Mouse (Mus musculus) neural tube, embryonic 15.5 days (tissue): ENCODE results near the gene Ttll2. TPM values are rescaled to one million over a fixed set of nuclear protein-coding genes. Genes with fewer than 3 reads are reported as not detected.
"Not testable (repeated sequence)": the region's sequence is repeated elsewhere in the genome, so short reads cannot be mapped to it uniquely, and the experiment has no call there.

ENCODE experiments used
- ATAC-seq: fragments of 200-750 bp; cut with Nextera tagmentation; 2 replicates; pipeline ENCODE4 v1.8.0; 2017; ENCODE audit warnings: mild to moderate bottlenecking, moderate TSS enrichment, moderate library complexity; ENCODE audit not compliant: low FRiP score
- H3K27ac ChIP-seq: fragments of 300-500 bp; sonication (generic); replicated peaks from 2 replicates; pipeline ENCODE4 v1.5.1; 2015; ENCODE audit warnings: mild to moderate bottlenecking, inconsistent platforms
- H3K27me3 ChIP-seq: fragments of 300-500 bp; sonication (generic); replicated peaks from 2 replicates; pipeline ENCODE4 v1.6.1; 2015; ENCODE audit warnings: inconsistent platforms
- H3K36me3 ChIP-seq: fragments of 300-500 bp; sonication (generic); 2 replicates; pipeline ENCODE4 v1.6.1; 2015; ENCODE audit warnings: inconsistent platforms
- H3K4me1 ChIP-seq: fragments of 300-500 bp; sonication (generic); 2 replicates; pipeline ENCODE4 v1.6.1; 2015; ENCODE audit warnings: inconsistent platforms
- H3K4me2 ChIP-seq: fragments of 300-500 bp; sonication (generic); 2 replicates; pipeline ENCODE4 v1.6.1; 2015; ENCODE audit warnings: inconsistent platforms, mild to moderate bottlenecking, moderate library complexity
- H3K4me3 ChIP-seq: fragments of 300-500 bp; sonication (generic); replicated peaks from 2 replicates; pipeline ENCODE4 v1.5.1; 2015; ENCODE audit warnings: mild to moderate bottlenecking, inconsistent platforms
- H3K9ac ChIP-seq: fragments of 300-500 bp; sonication (generic); replicated peaks from 2 replicates; pipeline ENCODE4 v1.6.1; 2015; ENCODE audit warnings: mild to moderate bottlenecking, inconsistent platforms
- H3K9me3 ChIP-seq: fragments of 300-500 bp; sonication (generic); replicated peaks from 2 replicates; pipeline ENCODE4 v1.6.1; 2016; ENCODE audit warnings: inconsistent platforms
- WGBS: fragments of 180-500 bp; shearing (Covaris S2); methylation state at CpG from one replicate; pipeline ENCODE4 v1.1.7; 2015; ENCODE audit warnings: mixed read lengths; 5-methylcytosine and 5-hydroxymethylcytosine counted together
- polyA plus RNA-seq: library from polyadenylated mRNA; unstranded; fragments of >200 nt; fragmentation: Nextera tagmentation; extraction: Ambion mirVana; gene quantifications from 2 replicates; pipeline ENCODE4 v1.2.1, GENCODE M21; 2015

Gene Ttll2
- polyA plus RNA-seq, 1 experiment from 2014 or later: not detected

GRCm38 (mm10) chr17:7383167-7384143, 31.0 kb upstream of the Ttll2 start:
- H3K27ac ChIP-seq, H3K9ac ChIP-seq, H3K4me3 ChIP-seq, ATAC-seq, H3K27me3 ChIP-seq, H3K4me2 ChIP-seq, H3K36me3 ChIP-seq, H3K4me1 ChIP-seq, H3K9me3 ChIP-seq: not testable (repeated sequence)
- 67% methylated on average over 12 of the region's 13 CpGs for WGBS

DNA sequence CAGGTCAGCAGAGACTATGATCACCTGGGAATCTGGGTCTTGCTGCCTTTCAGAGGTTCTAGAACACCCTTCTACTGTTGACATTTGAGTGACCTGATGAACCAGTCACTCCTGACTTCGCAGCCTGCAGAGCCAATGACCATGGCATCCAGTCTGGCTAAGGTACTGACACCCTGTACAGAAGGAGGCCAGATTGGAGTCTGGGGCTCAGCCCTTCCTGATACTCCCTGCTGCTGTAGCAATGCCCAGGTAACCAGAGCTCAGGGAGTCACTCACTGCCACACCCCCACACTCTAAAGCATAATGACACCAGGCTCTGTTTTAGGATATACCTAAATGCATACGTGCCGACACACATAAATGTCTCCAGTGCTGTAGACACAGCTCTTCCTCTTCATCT, 30.2 kb upstream of the Ttll2 start:
- H3K27ac ChIP-seq, H3K27me3 ChIP-seq, H3K9ac ChIP-seq, H3K4me2 ChIP-seq, H3K4me1 ChIP-seq, H3K36me3 ChIP-seq, H3K4me3 ChIP-seq, ATAC-seq, H3K9me3 ChIP-seq: not testable (repeated sequence)
- 89% methylated on average over 1 of the region's 3 CpGs for WGBS

- H3K36me3 ChIP-seq, H3K4me3 ChIP-seq, H3K9ac ChIP-seq, H3K27me3 ChIP-seq, ATAC-seq, H3K9me3 ChIP-seq, H3K27ac ChIP-seq, H3K4me1 ChIP-seq, H3K4me2 ChIP-seq: not testable (repeated sequence)
- WGBS: 15% methylated on average over 2 of the region's 3 CpGs
Observed at GRCm38 (mm10) chr17:7377907-7378306, 25.4 kb upstream of the Ttll2 start.

GRCm38 (mm10) chr17:7376951-7377700, 24.6 kb upstream of the Ttll2 start:
- 83% methylated on average over 1 of the region's 3 CpGs for WGBS
- H3K9ac ChIP-seq, H3K27ac ChIP-seq, H3K4me3 ChIP-seq, H3K27me3 ChIP-seq, H3K9me3 ChIP-seq, H3K4me2 ChIP-seq, H3K36me3 ChIP-seq, H3K4me1 ChIP-seq: not testable (repeated sequence)
- peak; percentile 40; the same call in 1 of the 2 replicates for ATAC-seq

DNA sequence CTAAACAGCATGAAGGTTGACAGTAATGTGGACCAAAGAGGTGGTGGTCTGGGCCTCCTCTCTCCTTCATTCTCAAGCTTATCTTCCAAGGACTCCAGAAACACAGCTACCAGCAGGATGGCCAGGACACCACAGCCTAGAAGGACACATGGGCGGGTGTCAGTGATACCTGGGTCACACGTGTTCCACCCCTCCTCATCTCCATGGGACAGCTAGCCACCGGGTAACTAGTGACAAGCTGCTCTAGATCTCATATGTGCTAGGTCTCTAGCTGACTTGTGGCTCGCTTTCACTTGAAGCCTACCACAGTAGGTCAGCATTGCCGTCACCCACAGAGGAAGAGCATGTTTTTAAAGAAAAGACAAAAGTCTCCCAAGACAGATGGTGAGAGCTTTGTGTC, 19.4 kb upstream of the Ttll2 start, which contains the start of gene Gm49630:
Gene Gm49630, minus strand, starts transcription at position 101 of the 400 bp plus-strand sequence.
- not testable (repeated sequence) for H3K36me3 ChIP-seq, H3K4me1 ChIP-seq, H3K4me3 ChIP-seq, H3K9ac ChIP-seq, ATAC-seq, H3K27ac ChIP-seq, H3K27me3 ChIP-seq, H3K4me2 ChIP-seq, H3K9me3 ChIP-seq
- 100% methylated on average over 2 of the region's 5 CpGs for WGBS

GRCm38 (mm10) chr17:7369401-7369800, 16.9 kb upstream of the Ttll2 start:
- not testable (repeated sequence) for H3K4me2 ChIP-seq, H3K9ac ChIP-seq, ATAC-seq, H3K9me3 ChIP-seq, H3K36me3 ChIP-seq, H3K27ac ChIP-seq, H3K4me1 ChIP-seq, H3K27me3 ChIP-seq, H3K4me3 ChIP-seq
- WGBS: 81% methylated on average over 5 of the region's 6 CpGs

DNA sequence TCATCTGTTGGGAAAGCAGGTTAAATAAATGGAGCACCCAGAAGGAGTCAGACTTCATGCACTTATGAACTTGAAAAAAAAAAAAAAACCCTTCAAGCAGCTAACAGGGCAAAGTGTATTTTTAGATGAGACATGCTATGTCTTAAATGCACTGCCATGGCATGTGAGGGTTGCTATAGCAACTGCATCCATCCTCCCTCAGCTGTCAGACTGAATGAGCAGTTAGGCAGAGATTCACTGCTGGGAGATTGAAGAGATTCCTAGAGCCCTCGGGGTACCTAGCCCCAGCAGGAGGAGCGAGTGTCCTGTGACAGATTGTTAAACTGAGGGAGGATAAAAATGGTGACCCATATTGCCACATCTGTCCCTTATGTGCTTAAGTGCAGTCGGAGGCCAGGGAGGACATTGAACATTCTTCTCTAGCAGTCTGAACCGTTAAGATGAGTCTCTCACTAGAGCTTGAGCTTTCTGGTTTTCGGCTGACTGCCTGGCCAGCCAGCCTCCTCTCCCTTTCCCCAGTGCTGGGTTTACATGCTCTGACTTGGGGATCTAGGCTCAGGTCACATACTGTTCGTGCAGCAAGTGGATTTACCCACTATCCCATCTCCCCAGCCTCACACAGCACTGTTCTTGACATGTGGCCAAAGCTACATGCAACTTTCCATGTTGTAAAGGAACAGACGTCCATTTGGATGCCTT, 14.3 kb upstream of the Ttll2 start:
- not testable (repeated sequence) for H3K4me2 ChIP-seq, H3K4me3 ChIP-seq, H3K27ac ChIP-seq, H3K9me3 ChIP-seq, H3K4me1 ChIP-seq, H3K36me3 ChIP-seq, H3K27me3 ChIP-seq, H3K9ac ChIP-seq
- peak; percentile 89 for ATAC-seq
- 11% methylated on average over 5 of the region's 7 CpGs for WGBS

DNA sequence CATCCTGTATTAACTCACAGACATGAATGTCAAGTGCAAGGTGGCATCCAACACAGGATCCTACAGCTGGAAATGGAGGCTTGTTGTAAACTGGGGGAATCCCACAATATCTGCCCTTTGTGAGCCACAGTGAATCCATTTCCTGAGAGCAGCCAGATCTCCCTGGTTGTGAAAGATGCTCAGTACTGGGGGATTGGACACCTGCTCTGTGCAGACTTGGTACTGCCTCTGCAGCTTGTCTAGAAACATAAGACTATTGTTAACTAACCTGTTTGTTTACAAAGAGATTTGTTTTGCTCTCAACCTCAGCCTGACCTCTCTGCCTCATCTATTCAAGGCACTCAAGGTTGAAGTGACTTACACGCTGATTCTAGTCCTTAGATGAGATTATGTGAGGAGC, 13.8 kb upstream of the Ttll2 start:
- WGBS: 0% methylated on average over 1 of the region's 1 CpGs

DNA sequence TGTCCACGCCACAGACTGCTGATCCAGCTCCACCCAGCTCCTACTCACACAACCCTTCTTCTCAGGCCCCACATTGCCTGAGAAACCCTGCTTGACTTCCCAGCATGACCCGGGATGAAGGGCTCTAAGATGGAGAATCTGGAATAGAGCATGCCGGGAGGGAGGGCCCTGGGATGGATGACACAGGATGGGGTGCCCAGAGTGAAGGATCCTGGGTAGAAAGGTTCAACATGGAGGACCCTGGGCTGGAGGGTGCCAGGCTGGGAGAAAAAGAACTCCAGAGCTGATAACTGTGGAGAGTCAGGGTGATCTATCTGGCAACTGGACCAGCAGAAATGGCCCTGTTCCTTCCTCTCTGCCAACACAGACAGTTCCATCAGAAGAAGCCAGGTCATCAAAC, 13.1 kb upstream of the Ttll2 start:
- not testable (repeated sequence) for H3K9me3 ChIP-seq, H3K27ac ChIP-seq, H3K4me1 ChIP-seq, ATAC-seq, H3K4me3 ChIP-seq, H3K9ac ChIP-seq, H3K27me3 ChIP-seq, H3K36me3 ChIP-seq, H3K4me2 ChIP-seq
- WGBS: no CpG with 5 or more reads among the region's 3 CpGs

More for the DNA sequence above, 13.8 kb upstream of the Ttll2 start:
- not testable (repeated sequence) for H3K4me1 ChIP-seq, H3K4me2 ChIP-seq, H3K27ac ChIP-seq, H3K36me3 ChIP-seq, H3K9ac ChIP-seq, H3K4me3 ChIP-seq, H3K9me3 ChIP-seq, ATAC-seq, H3K27me3 ChIP-seq

- H3K4me2 ChIP-seq, H3K27me3 ChIP-seq, H3K9ac ChIP-seq, H3K9me3 ChIP-seq, H3K27ac ChIP-seq, H3K4me3 ChIP-seq, ATAC-seq, H3K4me1 ChIP-seq, H3K36me3 ChIP-seq: not testable (repeated sequence)
- 81% methylated on average over 9 of the region's 9 CpGs for WGBS
Observed at GRCm38 (mm10) chr17:7360749-7361465, 8.4 kb upstream of the Ttll2 start.

- not testable (repeated sequence) for H3K36me3 ChIP-seq, H3K4me3 ChIP-seq, ATAC-seq, H3K9me3 ChIP-seq, H3K27me3 ChIP-seq, H3K9ac ChIP-seq, H3K4me1 ChIP-seq, H3K4me2 ChIP-seq, H3K27ac ChIP-seq
- 69% methylated on average over 4 of the region's 4 CpGs for WGBS
Observed at GRCm38 (mm10) chr17:7359806-7360205, 7.3 kb upstream of the Ttll2 start.
